Mouse (Mus musculus): ENCODE data around the gene Ucn2.

The Ucn2 gene

DNA sequence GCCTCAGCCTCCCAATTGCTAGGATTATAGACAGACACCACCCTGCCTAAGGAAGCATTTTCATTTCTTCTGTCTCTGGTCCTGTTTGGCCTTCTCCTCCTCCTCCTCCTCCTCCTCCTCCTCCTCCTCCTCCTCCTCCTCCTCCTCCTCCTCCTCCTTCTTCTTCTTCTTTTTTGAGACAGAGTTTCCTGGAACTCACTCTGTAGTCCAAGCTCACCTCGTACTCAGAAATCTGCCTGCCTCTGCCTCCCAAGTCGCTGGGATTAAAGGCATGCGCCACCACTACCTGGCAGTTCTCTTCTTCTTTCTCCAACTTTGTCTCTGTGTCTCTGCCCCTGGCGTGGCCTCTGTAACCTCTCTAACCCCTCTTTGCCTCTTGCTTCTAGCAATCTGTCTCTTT lies at the start of gene Ucn2:
Gene Ucn2 (plus strand): TSS at position 301 of the 400 bp plus-strand sequence.
- no peak for DNase-seq (ENCODE audit: low spot score)

DNA sequence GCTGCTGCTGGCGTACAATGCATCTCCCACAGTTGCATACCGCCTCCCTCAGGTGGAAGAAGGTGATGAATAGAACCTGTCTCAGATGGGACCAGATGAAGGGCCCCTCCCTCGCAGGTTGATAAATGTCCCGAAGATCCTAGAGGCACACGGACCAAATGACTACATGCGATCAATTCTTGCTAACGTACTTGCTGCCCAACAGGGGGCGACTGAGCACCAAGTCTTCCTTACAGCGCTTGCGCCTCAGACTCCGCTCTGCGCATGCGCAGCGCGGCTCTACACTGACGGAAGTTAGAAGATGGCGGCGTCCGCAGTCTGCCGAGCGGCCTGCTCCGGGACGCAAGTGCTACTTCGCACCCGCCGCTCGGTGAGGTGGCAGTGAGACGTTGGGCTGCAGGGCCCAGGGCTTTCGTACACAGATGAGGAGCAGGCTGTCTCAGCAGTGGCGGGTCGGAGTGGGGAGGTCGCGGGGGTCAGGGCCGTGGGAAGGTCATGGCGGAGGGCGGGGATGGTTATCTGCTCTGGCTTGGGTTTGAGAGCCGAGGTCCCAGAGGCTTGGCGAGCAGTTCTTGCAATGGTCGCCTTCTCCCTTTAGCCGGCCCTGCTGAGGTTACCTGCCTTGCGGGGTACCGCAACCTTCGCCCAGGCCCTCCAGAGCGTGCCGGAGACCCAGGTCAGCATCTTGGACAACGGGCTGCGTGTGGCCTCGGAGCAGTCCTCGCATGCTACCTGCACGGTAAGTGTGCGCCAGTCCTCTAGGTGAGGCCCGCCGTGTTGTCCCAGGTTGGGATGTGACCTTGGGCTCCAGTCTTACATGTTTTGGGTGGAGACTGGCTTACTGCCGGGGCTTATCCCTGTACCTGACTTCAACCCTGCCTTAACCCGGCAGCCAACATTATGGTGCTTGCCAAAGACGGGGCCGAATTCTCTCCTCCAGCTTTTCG lies 49.1 kb upstream of the Ucn2 start, which contains the start of gene Uqcrc1:
Gene Uqcrc1 (plus strand): TSS at position 216 of the 947 bp plus-strand sequence.
- peak; percentile 94 for DNase-seq (ENCODE audit: low spot score)

DNA sequence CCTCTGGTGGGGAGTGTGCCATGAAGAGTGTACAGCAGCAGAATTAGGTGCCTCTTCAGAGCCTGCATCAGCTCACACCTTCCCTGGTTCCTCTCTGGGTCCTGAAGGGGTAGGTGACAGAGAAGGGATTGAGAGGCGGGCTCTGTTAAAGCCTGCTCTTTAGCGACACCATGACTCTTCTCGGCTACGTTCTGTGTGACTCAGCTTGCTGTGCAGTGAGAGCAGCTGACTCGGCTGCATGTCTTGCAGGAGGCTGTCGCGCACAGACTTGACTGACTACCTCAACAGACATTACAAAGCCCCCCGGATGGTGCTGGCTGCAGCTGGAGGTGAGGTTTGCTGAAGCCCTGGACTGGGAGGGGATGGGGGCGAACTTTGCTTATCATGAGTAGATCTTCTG lies 40.7 kb upstream of the Ucn2 start:
- DNase-seq (ENCODE audit: low spot score) = no peak

DNA sequence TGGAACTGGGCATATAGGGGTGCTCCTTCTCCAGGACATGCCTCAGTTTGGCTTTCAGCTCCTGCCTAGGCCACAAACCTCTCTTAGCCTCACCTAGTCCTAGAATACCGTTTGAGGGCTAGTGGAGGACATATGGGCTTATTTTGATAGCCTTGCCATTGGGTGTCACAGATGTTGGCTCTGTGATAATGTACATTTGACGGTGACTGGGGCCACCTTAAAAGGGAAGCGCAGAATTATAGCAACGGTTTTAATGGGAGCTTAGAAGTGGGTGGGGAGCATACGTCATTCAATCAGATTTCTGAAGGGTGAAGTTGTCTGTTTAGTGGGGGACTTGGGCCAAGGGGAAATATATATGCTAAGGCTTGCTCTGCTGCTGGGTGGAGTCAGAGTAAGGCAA lies 40.2 kb upstream of the Ucn2 start:
- DNase-seq (ENCODE audit: low spot score) = no peak

DNA sequence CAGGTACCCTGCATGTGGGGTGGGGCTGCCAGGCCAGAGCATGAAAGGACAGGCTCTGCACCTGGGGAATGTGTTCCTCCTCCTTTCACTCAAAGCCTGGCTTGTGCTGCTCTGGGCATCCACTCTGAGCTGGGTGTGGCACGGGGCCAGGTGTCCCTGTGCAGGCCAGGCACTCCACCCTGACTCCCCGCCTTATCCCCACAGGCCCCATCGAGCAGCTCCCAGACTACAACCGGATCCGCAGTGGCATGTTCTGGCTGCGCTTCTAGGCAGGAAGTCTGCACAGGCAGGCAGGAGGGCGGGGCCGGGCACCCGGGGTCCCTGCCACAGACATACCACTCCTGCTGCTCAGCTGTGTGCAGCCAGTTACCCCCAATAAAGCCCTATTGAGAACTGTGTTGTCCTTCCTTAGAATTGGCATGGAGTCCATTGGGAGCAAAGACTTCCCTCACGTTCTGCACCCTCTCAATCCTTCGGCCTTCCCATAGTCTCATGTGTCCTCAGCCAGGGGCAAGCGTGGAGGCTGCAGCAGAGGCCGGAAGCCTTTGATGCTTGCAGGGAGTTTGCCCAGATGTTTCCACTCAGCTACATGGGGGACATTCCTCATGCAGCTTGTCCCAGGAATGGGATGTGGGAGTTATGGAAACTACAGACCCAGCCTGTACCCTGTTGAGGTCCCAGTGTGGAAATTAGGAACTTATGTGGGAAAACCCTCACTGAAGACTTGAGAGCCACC lies 36.4 kb upstream of the Ucn2 start:
- no peak for DNase-seq (ENCODE audit: low spot score)

DNA sequence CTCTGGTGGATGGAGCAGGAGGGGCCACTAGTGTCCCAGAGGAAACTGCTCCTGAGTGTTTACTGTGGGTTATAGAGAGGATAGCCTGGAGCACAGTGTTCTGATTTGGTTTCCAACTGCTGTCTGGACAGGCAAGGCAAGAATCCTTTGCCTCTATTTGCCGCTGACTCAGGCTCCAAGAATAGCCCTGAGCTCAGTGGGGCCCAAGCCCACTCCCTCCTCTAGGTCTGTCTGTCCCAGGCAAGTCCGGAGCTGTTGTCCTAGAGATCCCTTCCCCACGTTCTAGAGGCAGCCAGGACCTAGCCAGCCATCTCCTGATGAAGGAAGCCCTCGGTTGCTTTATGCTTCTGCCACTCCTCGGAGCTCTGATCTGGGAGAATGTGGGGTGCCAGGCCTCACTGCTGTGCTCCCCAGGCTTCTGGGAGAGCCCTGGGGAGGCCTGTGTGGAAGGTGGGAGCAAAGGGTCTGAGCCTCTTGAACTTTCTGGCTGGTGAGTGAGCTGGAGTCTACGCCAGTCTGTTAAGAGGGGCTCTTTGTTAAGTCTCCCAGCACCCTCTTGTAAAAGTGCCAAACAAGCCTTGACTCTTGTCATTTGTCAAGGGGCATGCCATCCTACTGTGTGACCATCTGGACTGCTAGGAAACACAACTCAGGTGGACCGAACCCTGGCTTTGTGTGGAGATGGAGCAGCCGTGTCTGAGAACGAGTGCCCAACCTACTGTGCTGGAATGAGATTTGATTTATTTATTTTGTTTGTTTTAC lies 35.7 kb upstream of the Ucn2 start:
- DNase-seq (ENCODE audit: low spot score) = no peak

DNA sequence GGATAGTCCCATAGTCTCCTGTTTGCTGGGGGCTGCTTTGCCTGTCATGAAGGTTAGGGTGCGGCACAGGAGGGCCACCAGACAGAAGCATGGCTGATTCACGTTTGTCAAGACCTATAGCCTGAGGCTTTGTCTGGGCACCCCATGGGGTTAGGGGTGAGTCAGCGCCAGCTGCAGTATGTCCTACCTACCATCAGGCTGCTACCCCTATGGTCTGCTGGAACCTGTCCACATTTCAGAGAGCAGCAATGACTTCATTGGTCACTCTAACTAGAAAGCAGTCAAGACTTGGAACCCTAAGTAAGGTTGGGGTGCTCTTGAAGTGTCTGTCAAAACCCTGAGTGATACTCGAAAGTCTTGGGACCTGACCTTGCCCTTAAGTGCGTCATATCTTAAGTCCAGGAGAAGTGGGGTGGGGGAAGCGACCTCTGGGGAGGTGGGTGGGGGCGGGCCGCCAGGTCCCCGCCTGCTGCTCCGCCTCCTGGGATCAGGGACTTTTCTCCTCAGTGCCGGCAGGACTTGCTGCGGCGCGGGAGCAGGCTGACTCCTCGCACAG lies 32.7 kb upstream of the Ucn2 start, which contains the start of gene Col7a1:
Gene Col7a1 (plus strand): TSS at position 506 of the 556 bp plus-strand sequence.
- no peak for DNase-seq (ENCODE audit: low spot score)

DNA sequence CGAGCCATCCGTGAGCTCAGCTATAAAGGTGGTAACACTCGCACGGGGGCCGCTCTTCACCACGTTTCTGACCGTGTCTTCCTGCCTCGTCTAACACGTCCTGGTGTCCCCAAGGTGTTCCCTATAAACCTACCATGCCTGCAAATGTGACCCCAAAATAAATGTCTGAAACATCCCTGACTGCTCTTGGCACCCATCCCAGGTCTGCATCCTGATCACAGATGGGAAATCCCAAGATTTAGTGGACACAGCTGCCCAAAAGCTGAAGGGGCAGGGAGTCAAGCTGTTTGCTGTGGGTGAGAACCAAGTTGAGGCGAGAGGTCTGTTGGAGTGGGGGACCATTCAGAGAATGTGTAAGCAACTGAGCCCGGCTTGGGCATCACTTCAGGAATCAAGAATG lies 30.6 kb upstream of the Ucn2 start:
- DNase-seq (ENCODE audit: low spot score) = no peak

DNA sequence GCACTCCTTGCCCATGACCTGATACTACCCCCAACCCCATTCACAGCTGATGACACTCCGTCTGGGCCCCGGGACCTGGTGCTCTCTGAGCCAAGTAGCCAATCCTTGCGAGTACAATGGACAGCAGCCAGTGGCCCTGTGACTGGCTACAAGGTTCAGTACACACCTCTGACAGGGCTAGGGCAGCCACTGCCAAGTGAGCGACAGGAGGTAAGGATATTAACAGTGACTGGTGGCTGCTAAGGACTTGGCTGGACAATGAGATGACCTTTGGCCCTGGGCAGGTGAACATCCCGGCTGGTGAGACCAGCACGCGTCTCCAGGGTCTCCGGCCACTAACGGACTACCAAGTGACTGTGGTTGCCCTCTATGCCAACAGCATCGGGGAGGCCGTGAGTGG lies 30.0 kb upstream of the Ucn2 start:
- DNase-seq (ENCODE audit: low spot score) = no peak

DNA sequence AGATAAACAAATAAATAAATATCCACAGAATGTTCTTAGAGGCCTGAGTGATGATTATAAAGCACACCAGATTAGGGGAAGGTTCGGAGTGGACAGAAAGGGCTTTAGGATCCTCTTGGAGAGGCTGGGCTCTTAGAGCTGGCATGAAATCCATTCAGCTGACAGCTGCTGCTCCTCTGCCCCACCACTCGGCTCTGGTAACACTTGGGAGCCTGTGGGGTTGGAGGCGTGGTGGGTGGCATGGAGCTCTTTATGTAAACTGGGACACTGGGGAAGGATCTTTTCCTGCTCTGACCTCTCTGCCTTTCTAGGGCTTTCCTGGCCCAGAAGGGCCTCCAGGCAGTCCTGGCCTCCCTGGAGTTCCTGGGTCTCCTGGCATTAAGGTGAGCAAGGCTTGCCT lies 22.2 kb upstream of the Ucn2 start:
- no peak for DNase-seq (ENCODE audit: low spot score)

DNA sequence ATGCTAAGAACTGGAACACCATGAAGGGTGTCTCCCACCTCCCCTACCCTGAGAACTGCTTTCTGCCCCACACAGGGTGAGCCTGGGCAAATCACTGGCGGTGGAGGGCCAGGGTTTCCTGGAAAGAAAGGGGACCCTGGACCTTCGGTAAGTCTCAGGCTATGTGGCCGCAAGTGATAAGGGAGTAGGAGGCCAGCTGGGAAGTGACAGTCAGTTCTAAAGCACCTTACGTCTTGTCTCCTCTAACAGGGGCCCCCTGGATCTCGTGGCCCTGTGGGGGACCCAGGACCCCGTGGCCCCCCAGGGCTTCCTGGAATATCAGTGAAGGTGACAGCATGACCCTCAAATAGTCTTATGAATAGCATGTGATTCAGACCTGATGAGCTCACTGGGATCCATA lies 21.5 kb upstream of the Ucn2 start:
- no peak for DNase-seq (ENCODE audit: low spot score)

DNA sequence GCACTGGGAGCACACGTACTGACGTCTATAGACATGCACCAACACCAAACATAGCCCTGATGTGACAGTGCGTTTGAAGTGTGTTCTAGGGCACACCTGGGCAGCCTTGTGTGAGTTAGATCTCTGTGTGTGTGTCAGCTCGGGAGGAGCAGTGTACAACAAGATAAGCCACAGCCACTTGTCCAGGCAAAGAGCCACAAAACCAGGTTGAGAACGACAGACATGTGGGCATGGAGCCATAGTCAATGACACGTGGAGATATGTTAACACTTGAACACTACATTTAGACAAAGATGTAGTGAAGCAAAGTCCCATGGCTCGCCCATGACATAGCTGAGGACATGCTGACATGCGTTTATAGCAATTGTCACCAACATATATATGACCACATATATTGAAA lies 15.2 kb upstream of the Ucn2 start:
- no peak for DNase-seq (ENCODE audit: low spot score)

DNA sequence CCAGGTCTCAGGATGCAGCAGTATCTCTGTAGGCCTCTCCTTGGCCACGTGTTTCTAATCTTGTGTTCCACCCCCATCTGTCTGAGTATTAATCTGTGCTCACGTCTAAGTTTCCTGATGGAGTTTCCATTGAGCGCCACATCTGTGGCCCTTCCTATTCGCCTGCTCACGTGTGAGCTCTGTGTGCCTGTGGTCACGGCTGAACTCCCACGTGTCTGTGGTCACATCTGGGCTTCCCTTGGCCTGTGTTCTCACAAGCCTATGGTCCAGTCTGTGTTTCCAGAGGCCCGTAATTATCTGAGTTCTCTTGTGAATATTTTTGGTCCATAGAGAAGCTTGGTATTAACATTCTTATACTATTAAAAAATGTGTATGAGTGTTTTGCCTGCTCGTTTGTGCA lies 9.3 kb upstream of the Ucn2 start:
- DNase-seq (ENCODE audit: low spot score) = no peak

DNA sequence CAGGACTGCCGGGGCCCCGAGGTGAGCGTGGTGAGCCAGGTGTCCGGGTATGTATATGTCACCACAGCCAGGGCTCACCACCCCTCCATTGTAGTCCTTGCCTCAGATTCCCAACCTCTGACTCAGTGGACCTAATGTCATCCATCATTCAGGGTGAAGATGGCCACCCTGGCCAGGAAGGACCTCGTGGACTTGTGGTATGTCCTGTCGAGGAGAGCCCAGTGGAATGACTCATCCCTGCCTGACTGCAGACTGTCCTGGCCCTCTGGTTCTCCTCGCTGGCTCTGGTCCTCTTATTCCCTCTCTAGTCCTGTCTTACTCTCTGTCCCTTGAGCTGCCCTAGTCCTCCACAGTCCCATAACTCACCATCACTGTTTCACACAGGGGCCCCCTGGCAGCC lies 7.8 kb upstream of the Ucn2 start:
- no peak for DNase-seq (ENCODE audit: low spot score)

DNA sequence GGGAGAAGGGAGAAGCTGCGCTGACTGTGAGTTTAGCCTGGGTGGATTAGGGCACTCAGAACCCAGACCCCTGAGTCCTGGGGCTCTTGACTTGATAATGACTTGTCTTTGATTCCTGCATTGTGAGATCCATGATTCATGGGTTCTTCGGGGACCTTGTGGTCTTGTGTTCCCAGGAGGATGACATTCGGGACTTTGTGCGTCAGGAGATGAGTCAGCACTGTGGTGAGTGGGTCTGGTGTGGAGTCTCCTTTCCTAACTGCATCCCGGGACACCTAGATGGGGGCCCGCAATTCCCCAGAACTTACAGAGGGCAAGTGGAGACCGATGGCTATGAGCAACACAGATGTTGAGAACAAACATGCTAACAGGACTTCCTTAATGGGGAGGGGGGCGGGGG lies 3.3 kb upstream of the Ucn2 start:
- DNase-seq (ENCODE audit: low spot score) = no peak

DNA sequence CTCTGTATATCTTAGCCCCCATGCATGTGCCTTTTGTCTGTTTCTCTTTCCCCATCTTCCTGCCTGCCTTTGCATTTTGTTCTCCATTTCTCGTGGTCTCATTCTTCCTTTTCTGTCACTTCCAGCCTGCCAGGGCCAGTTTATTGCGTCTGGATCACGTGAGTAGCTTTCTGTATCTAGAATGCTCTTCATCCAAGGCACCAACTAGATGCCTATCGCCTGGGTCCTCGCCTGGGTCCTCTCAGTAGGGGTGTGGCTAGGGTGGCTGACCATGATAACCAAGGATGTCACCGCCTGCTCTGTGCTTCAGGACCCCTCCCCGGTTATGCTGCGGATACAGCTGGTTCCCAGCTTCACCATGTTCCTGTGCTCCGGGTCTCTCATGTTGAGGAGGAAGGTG lies 2.6 kb upstream of the Ucn2 start:
- DNase-seq (ENCODE audit: low spot score) = no peak

DNA sequence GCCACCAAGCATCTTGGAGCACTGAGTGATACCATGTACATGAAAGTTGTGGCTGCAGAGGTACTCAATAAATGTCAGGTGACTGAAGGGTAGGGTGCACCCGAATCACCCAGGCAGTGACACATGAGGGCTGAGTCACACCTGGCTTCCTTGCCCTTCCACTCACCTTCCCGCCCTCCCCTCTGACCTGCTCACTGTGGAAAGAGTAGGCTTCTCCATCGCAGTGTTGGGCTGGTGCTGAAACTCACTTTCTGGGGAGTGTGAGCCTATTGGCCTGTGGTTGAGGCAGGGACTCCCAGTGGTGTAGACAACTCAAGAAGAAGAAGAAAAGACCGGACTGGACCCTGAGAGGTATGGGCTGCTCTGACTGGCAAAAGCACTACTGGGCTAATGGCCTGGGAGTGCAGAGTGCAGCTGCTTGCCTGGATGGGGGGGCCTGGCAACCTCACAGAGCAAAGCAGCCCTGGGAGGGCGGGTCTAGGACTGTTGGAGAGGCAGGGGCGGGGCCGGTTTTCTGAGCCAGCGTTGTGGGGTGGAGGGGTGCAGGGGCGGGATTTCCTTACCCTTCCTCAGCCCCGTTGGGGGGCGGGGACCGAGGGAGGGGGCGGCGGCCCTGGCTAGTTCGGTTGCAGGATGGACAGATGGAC lies 2.0 kb downstream of the Ucn2 start:
- peak; percentile 46 for DNase-seq (ENCODE audit: low spot score)

DNA sequence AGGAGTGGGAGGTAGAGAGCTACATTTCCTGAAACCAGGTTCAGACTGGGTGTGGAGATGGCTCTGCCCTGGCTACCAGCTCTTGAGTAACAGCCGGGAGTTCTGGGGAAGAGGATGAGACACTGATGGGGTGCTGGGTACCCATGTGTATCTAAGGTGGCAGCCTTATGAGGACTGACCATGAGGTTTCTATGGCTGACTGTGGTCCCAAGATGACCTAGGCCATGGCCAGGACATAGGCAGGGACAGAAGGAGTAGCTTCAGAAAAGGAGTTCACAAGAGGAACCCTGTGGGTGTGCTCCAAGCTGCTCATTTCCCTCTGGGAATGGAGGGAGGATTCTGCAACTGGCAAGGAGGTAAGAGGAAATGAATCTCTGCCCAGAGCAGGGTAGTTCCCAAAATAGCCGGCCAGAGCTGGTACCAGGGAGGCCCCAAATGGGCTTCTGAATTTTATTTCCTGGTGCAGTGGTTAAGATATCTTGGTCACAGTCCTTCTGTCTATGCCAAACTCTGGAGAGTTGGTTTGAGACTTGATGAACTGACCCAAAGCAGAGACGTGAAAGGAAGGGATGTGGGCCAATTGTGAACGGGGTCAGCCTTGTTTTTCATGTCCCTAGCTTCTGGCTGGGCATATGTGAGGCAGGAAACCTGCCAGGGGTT lies 4.1 kb downstream of the Ucn2 start:
- DNase-seq (ENCODE audit: low spot score) = no peak

DNA sequence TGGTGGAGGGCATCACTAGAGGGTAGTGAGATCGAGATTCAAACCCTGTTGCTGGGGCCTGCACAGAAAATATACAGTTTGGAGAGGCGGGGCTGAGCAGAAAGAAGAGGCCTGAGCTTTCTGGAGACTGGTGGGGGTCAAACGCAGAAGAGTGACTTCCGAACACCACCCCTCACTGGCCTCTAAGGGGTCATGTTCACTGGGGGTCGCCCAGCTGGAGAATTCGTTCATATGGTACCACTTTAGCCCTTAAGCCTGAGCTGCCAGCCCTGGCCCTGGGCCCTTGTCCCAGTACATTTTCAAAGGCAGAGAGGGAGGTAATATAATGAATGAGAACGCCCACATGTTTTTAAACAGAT lies 4.6 kb downstream of the Ucn2 start:
- no peak for DNase-seq (ENCODE audit: low spot score)

DNA sequence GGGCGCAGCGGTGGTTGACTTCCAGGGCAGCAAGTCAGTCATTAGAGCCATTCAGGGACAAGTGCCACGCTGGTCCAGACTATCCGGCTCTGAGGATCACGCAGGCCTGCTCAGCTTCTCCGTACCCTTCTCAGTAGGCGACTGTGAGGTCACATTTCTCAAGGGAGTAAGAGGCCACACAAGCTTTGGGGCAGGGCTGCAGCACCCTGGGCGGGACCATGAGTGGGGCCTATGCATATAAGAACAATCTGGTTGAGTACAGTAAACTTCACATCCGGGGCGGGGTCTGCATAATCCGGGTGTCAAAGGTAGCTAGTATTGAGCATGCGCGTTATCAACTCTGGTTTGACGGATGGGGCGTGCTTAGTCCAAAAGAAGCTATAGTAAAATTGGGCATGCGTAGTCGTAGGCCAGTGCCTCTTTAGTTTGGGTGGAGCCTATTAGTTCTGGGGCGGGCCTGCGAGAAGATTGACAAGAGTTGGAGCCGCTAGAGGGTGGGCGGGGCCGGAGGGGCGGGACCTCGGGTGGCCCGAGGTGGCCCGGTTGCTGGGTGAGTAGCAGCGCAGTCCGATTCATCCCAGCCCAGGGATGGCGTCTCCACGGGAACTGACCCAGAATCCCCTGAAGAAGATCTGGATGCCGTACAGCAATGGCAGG lies 5.7 kb downstream of the Ucn2 start, which contains the start of gene Pfkfb4:
Gene Pfkfb4 (plus strand): TSS at position 351 of the 657 bp plus-strand sequence.
- DNase-seq (ENCODE audit: low spot score) = peak; percentile 88
